Mouse (Mus musculus) layer of hippocampus, postnatal 14 days (tissue): ENCODE measurements at regions not wholly inside any gene's neighbourhood (a gene's known extent, or its start where the extent isn't known, plus 50 kb on each side); places are given as distances from the start of the nearest gene placed in this dataset.

Source experiments
- DNase-seq, 2 experiments: peaks; one replicate each; pipeline ENCODE4 v3.0.0; 2021 to 2022; ENCODE audit warnings: low spot score in 2 of 2, mixed read lengths in 1 of 2

- no peak for DNase-seq
These were observed 102.2 kb upstream of the Adamts9 start for GRCm38 (mm10) chr6:93045524-93045923.

- no peak for DNase-seq
These were observed 97.7 kb upstream of the Adamts9 start for GRCm38 (mm10) chr6:93041041-93041440.

- no peak for DNase-seq
These were observed 88.6 kb upstream of the Adamts9 start for GRCm38 (mm10) chr6:93031812-93032330.

GRCm38 (mm10) chr6:93026068-93027022 is 83.1 kb upstream of the Adamts9 start:
- DNase-seq = no peak

GRCm38 (mm10) chr6:93014534-93014933 is 71.2 kb upstream of the Adamts9 start:
- DNase-seq = no peak

GRCm38 (mm10) chr6:93011906-93012305 is 68.6 kb upstream of the Adamts9 start:
- no peak for DNase-seq

GRCm38 (mm10) chr6:93004587-93005240 is 61.4 kb upstream of the Adamts9 start:
- DNase-seq = no peak

GRCm38 (mm10) chr6:93003812-93004211 is 60.5 kb upstream of the Adamts9 start:
- no peak for DNase-seq

GRCm38 (mm10) chr6:92993647-92994046 is 50.4 kb upstream of the Adamts9 start:
- no peak for DNase-seq
